Mouse (Mus musculus) lung, postnatal 36 days (tissue): ENCODE data around the gene Sptbn2.
A peak's percentile ranks its signal among the peaks of the same experiment; 100 is the strongest.

ENCODE experiments used
- DNase-seq: peaks from one replicate; pipeline ENCODE4 v3.0.0; 2022; ENCODE audit warnings: mixed read lengths

The Sptbn2 gene

GRCm38 (mm10) chr19:4711098-4711600 is at the start of gene Sptbn2:
Sptbn2 (plus strand) TSS chr19:4711167.
- DNase-seq: no peak

- peak; percentile 7 for DNase-seq
Observed at GRCm38 (mm10) chr19:4666815-4667214, 44.2 kb upstream of the Sptbn2 start.

GRCm38 (mm10) chr19:4670776-4671175 is 40.2 kb upstream of the Sptbn2 start:
- DNase-seq: no peak

- no peak for DNase-seq
Observed at GRCm38 (mm10) chr19:4672401-4672800, 38.6 kb upstream of the Sptbn2 start.

- no peak for DNase-seq
Observed at GRCm38 (mm10) chr19:4694346-4694745, 16.6 kb upstream of the Sptbn2 start.

- DNase-seq: no peak
Observed at GRCm38 (mm10) chr19:4697121-4697520, 13.8 kb upstream of the Sptbn2 start.

GRCm38 (mm10) chr19:4697721-4698120 is 13.2 kb upstream of the Sptbn2 start:
- DNase-seq: no peak

GRCm38 (mm10) chr19:4698205-4698677 is 12.7 kb upstream of the Sptbn2 start, which contains the start of gene Gm960:
Gm960 (minus strand) TSS chr19:4698668.
- DNase-seq: peak; percentile 48

GRCm38 (mm10) chr19:4698856-4699255 is 12.1 kb upstream of the Sptbn2 start:
- DNase-seq: no peak

GRCm38 (mm10) chr19:4699821-4700220 is 11.1 kb upstream of the Sptbn2 start:
- no peak for DNase-seq

- DNase-seq: no peak
Observed at GRCm38 (mm10) chr19:4700656-4701055, 10.3 kb upstream of the Sptbn2 start.

GRCm38 (mm10) chr19:4701221-4701620 is 9.7 kb upstream of the Sptbn2 start:
- DNase-seq: peak; percentile 42

GRCm38 (mm10) chr19:4708765-4709164 is 2.2 kb upstream of the Sptbn2 start:
- DNase-seq: no peak

GRCm38 (mm10) chr19:4711601-4712155 is 711 bp downstream of the Sptbn2 start:
- no peak for DNase-seq

- no peak for DNase-seq
Observed at GRCm38 (mm10) chr19:4712156-4712780, 1.3 kb downstream of the Sptbn2 start.

- no peak for DNase-seq
Observed at GRCm38 (mm10) chr19:4712781-4713526, 2.0 kb downstream of the Sptbn2 start.

- no peak for DNase-seq
Observed at GRCm38 (mm10) chr19:4713886-4714285, 2.9 kb downstream of the Sptbn2 start.

GRCm38 (mm10) chr19:4716756-4717155 is 5.8 kb downstream of the Sptbn2 start:
- DNase-seq: no peak

GRCm38 (mm10) chr19:4717281-4717680 is 6.3 kb downstream of the Sptbn2 start:
- DNase-seq: no peak

GRCm38 (mm10) chr19:4718716-4719115 is 7.7 kb downstream of the Sptbn2 start:
- peak; percentile 19 for DNase-seq

- peak; percentile 82 for DNase-seq
Observed at GRCm38 (mm10) chr19:4719351-4719764, 8.4 kb downstream of the Sptbn2 start.

- DNase-seq: no peak
Observed at GRCm38 (mm10) chr19:4720112-4720511, 9.1 kb downstream of the Sptbn2 start.

- DNase-seq: peak; percentile 88
Observed at GRCm38 (mm10) chr19:4720671-4721244, 9.8 kb downstream of the Sptbn2 start.
